Mouse (Mus musculus): ENCODE results near the gene Tcp11l2.
A peak's percentile ranks its signal among the peaks of the same experiment; 100 is the strongest.

Gene Tcp11l2

GRCm38 (mm10) chr10:84576395-84577070 is at the start of gene Tcp11l2:
TSS of gene Tcp11l2 (plus strand) at chr10:84576626.
- peak; percentile 95 to 98 for DNase-seq (ENCODE audit: inconsistent age in 2 of 2, low spot score in 1 of 2)

GRCm38 (mm10) chr10:84527070-84527469 is 49.4 kb upstream of the Tcp11l2 start:
- DNase-seq (ENCODE audit: inconsistent age in 2 of 2, low spot score in 1 of 2), result no peak

DNA sequence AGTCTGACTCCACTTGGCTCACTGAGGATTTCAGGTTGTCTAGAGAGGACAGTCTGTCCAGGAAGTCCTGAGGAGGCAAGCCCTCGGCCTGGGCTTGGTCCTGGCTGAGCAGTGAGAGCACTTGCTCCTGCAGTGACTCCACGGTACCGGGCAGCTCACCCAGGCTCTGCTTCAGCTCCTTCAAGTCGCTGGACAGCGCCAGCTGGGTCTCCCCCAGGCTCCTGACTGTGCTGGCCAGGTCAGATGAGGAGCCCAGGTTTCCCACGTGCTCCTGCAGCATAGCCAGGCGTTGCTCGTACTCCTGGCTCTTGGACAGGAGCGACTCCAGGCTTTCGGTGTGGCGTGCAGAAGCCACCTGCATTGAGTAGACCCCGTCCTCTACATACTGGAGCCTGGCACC is 48.8 kb upstream of the Tcp11l2 start:
- no peak for DNase-seq (ENCODE audit: inconsistent age in 2 of 2, low spot score in 1 of 2)

DNA sequence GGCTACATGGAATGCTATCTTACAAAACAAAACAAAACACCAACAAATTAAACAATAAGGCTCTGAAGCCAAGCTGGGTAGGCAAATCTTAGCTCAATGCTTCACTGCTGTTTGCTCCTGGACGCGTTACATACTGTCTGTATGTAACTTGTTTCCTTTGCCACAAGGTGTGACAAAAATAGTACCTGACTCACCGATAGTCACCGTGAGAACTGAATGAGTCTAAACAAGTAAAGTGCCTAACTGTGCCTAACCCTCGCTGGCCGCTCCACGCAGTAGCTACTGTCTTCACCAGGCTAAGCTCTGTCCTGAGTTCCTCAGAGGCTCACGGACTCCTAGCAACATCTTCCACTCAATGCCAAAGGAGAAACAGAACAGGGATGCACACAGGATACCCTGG is 46.0 kb upstream of the Tcp11l2 start:
- DNase-seq (ENCODE audit: inconsistent age in 2 of 2, low spot score in 1 of 2), result no peak

GRCm38 (mm10) chr10:84531576-84531975 is 44.9 kb upstream of the Tcp11l2 start:
- no peak for DNase-seq (ENCODE audit: inconsistent age in 2 of 2, low spot score in 1 of 2)

GRCm38 (mm10) chr10:84532191-84532889 is 44.1 kb upstream of the Tcp11l2 start:
- peak; percentile 55 to 76 for DNase-seq (ENCODE audit: inconsistent age in 2 of 2, low spot score in 1 of 2)

DNA sequence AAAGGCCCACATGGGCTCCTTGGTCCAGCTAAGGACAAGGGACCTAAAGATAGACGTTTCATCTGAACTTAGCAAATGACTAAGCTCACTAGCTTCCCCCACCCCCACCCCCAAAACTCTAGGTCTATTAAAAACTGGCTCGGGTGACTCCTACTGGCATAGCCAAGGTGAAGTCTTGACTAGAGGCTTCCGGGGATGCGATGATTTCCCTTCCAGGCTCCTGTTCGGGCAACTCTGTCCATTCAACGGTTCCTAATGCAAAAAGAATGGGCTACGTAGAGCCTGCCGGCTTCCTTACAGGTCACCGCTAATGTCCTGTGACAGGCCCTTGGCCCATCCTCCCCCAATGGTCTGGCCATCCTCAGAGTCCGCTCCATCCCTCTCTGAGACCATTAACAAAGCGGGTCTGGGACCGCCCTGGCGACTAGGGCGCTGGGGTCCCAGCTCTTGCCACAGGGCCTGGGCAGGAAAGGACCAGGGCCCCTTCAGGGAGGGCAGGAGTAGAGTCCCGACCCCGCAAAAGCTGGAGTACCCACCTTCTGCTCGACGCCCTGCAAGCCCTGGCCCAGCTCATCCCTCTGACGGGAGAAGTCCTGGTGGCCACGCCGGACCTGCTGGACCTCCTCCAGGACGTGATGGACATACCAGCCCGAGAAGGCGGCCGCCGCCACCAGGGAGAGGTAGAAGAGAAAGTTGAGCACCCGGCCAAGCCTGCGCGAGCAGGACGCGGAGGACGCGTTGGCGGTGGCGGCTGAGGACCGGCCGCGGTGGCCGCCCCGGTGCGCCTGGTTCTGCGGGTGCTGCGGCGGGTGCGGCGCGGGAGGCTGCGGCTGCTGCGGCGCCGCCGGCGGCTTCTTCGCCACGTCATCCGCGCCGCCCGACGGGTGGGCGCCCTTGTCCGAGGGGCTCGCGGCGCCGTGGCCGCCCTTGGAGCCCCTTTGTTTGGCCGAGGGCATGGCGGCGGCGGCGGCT is 43.2 kb upstream of the Tcp11l2 start:
- peak; percentile 70 to 88 for DNase-seq (ENCODE audit: inconsistent age in 2 of 2, low spot score in 1 of 2)

- DNase-seq (ENCODE audit: inconsistent age in 2 of 2, low spot score in 1 of 2), result peak; percentile 82 to 87
These were observed 42.3 kb upstream of the Tcp11l2 start, which contains the start of gene Ckap4 for GRCm38 (mm10) chr10:84533912-84534671. TSS of gene Ckap4 (minus strand) at chr10:84534062.

DNA sequence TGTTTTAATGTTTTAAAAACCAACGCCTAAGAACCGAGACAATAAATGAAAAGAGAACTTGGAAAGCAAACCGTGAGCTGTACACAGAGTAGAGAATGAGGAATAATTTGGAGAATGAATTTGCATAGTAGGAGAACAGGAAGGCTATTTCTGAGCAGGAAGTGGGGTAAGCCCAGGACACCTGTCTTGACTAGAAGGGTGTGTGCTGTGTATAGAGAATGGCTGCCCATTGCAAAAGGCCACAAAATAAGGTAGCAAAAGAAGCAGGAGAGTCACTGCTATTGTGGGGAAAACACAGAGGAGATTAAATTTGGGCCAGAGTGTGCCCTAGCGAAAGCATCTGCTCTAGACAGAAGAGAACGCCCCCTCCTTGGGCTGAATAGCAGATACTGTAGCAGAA is 41.0 kb upstream of the Tcp11l2 start:
- no peak for DNase-seq (ENCODE audit: inconsistent age in 2 of 2, low spot score in 1 of 2)

DNA sequence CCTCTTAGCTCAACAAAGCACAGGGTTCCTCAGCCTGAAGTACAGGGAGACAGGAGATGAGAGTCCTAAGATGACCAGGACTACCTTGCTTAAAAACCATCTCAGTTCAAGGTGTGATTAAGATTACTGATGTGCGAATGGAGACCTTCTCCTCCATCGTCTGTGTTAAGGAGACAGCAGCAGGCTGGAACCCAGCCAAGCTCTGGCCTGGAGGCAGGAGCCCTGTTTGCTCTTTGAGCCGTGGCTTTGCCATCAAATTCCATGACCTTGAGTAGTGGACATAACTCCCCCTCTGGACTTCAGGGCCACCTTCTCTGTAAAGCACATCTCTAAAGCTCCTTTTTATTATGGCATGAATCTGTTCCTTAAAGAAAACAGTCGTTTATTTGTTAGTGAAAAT is 40.6 kb upstream of the Tcp11l2 start:
- peak; percentile 54 to 71 for DNase-seq (ENCODE audit: inconsistent age in 2 of 2, low spot score in 1 of 2)

- no peak for DNase-seq (ENCODE audit: inconsistent age in 2 of 2, low spot score in 1 of 2)
These were observed 36.8 kb upstream of the Tcp11l2 start for GRCm38 (mm10) chr10:84539651-84540050.

DNA sequence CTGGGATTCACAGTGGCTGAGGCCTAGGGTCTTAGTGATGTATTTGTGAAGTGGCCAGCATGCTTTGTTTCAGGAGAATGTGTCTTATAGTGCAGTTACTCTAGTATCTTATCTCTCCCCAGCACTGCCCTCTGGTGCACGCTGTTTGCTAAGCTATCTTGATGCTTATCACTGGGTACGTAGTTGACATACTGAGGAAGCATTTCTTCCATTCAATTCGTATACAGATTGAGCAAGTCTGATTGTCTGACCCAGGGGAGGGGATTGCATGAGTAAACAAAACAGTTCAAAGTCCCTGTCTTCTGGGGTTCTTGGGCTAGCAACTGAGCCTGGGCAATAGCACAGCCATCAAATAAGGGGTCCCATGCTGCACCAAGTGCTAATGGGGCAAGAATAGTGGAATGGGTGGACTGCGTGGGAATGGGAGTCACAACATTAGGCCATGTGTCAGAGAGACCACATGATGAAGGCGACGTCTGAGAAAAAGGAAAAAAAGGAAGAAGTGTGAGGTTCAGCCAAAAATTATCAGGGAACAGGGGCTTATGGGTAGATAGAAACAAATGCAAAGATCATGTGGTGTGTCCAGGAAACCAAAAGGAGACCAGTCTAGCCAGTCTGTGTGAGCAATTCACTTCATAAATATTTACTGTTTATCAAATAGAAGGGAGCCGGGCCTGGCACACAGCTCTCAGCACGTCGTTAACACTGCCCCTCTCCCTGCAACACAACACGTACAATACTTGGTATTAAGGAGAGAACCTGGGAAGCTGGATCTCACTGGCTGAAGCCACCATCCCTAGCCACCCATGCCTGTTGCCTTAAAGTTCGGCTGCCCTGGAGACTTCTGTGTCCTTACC is 33.4 kb upstream of the Tcp11l2 start:
- DNase-seq (ENCODE audit: inconsistent age in 2 of 2, low spot score in 1 of 2), result no peak

- DNase-seq (ENCODE audit: inconsistent age in 2 of 2, low spot score in 1 of 2), result peak; percentile 63 to 84
These were observed 31.4 kb upstream of the Tcp11l2 start for GRCm38 (mm10) chr10:84544841-84545610.

GRCm38 (mm10) chr10:84549146-84549919 is 27.1 kb upstream of the Tcp11l2 start:
- DNase-seq (ENCODE audit: inconsistent age in 2 of 2, low spot score in 1 of 2), result no peak

DNA sequence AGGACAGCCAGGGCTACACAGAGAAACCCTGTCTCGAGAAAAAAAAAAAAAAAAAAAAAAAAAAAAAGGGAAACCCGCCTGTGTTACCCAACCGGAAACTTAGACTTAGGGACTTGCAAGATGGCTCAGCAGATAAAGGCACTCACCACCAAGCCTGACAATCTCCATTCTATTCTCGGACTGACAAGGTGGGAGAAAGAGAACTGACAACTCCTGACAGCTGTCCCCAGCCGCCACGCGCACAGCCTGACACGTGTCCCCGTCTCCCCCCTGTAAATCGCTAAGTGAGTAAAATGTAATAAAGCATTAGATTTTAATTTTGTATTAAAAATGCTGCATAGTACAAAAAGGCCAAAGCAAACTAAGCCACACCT is 26.5 kb upstream of the Tcp11l2 start:
- DNase-seq (ENCODE audit: inconsistent age in 2 of 2, low spot score in 1 of 2), result no peak

DNA sequence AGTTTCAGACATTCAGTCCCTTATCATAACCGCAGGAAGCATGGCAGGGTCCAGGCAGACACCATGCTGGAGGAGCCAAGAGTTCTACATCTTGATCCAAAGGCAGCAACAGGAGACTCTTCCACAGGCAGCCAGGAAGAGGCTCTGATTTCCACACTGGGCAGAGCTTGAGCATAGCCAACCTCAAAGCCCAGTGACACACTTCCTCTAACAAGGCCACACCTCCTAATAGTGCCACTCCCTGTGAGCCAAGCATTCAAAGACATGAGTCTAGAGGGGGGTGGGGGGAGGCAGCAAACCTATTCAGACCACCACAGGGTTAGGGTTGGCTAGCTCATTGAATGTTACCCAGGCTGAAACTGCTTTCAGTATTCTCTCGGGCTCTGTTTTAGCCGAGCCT is 24.6 kb upstream of the Tcp11l2 start:
- DNase-seq (ENCODE audit: inconsistent age in 2 of 2, low spot score in 1 of 2), result no peak

- DNase-seq (ENCODE audit: inconsistent age in 2 of 2, low spot score in 1 of 2), result no peak
These were observed 23.9 kb upstream of the Tcp11l2 start for GRCm38 (mm10) chr10:84552477-84552876.

DNA sequence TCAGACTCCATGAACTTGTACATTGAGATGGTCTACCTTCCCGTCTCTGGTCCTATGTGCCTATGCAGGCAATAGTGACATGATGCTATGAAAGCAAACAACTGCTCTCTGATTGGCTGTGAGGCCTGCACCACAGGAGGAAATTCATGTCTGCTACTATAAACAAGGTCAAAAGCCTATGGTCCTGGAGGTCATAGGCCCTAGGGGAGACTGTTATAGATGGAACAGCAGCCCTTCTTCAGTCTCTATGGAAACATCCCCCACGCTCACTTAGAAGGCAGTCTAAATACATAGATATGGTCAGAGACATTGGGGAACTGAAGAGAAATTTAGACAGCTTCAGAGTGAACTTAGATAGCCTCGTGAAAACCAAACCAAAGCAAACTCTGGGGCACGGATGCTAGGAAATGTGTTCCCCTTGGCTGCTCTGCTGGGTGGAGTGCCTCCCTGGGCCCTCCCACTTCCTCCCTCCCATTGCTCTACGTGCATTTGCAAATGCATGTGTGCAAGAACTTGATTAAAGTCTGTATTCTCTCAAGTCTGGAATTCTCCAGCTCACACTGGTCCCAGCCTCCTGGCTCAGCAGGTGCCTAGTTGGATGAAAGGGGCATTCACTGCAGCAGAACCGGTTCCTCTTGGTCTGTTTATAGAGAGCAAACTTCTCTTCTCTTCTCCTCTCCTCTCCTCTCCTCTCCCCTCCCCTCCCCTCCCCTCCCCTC is 22.0 kb upstream of the Tcp11l2 start:
- no peak for DNase-seq (ENCODE audit: inconsistent age in 2 of 2, low spot score in 1 of 2)

Data from adrenal gland, adult (tissue).